28 mouse cellular contexts compared by ENCODE assay signal in the genomic region with DNA sequence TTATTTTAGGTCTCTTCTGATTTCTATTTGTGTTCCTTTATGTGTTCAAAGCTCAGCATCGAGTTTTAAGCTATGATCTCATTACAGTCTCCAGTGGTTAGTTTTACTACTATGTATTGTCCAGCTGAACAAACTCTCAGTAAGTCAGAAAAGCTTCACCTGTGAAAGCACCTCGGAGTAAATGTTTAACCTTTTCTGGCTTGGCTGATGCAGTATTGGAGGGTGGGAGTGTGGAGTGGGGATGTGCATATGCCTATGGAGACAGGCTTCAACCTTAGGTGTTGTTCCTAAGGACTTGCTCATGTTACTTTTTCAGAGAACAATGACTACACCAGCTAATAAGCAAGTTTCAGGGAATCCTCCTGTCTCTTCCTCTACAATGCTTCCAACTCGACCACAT.
DNase-seq lines count a peak whose midpoint lies in the region; ATAC-seq and TF ChIP-seq lines count a peak whose summit lies in the region.
"Had no signal": no experiment of that assay in that cellular context is flagged by ENCODE, and none has a peak within 500 bp of the region (broad histone marks: within the 10 kb centered on the region; RNA-seq: fewer than 3 reads in every experiment).

No protein-coding gene starts in this region.

- TF ChIP-seq POLR2A in lung, adult 2 months (IDR thresholded peaks at IDR 0.05; ENCODE audit: borderline replicate concordance, extremely low read depth, low read depth, low read length): no peak

- ATAC-seq in intestine, embryonic 15.5 days: peak; percentile 59; the same call in 1 of the 2 replicates
- no peak for ATAC-seq in intestine, postnatal 0 days
- no peak for ATAC-seq in kidney, postnatal 0 days (replicated peaks; ENCODE audit: low FRiP score, low read depth)
- peak; percentile 47; the same call in 1 of the 2 replicates for ATAC-seq in lung, embryonic 16.5 days (ENCODE audit: low read depth)
- ATAC-seq: forebrain, embryonic 16.5 days; hindbrain, embryonic 16.5 days; liver, embryonic 12.5 days; liver, postnatal 0 days; midbrain, embryonic 13.5 days had no signal

- no peak overlapping the region for H3K4me3 ChIP-seq in intestine, embryonic 15.5 days (replicated peaks)
- no peak overlapping the region for H3K4me3 ChIP-seq in intestine, postnatal 0 days (ENCODE audit: low read depth, low read length)
- H3K4me3 ChIP-seq in kidney, postnatal 0 days (replicated peaks; ENCODE audit: low read depth, low read length): no peak overlapping the region
- no peak overlapping the region for H3K4me3 ChIP-seq in lung, embryonic 16.5 days (ENCODE audit: low read length)
- no peak overlapping the region for H3K4me3 ChIP-seq in lung, adult 2 months (replicated peaks; ENCODE audit: extremely low read depth, low read depth, low read length)
- H3K4me3 ChIP-seq: erythroblast, embryonic 14.5 days; gastrocnemius, adult 2 months; heart, adult 2 months; heart, embryonic 15.5 days; layer of hippocampus, adult 2 months; left cerebral cortex, adult 2 months; limb, embryonic 12.5 days; liver, embryonic 12.5 days; megakaryocyte, embryonic 14.5 days; midbrain, embryonic 13.5 days had no signal

- H3K9ac ChIP-seq in intestine, embryonic 15.5 days: no peak overlapping the region
- H3K9ac ChIP-seq in intestine, postnatal 0 days (ENCODE audit: low read depth, low read length): no peak overlapping the region
- no peak overlapping the region for H3K9ac ChIP-seq in kidney, postnatal 0 days (ENCODE audit: low read depth, low read length)
- H3K9ac ChIP-seq in lung, embryonic 16.5 days (ENCODE audit: low read length): no peak overlapping the region
- H3K9ac ChIP-seq: heart, embryonic 15.5 days; limb, embryonic 12.5 days; liver, embryonic 12.5 days; liver, postnatal 0 days; midbrain, embryonic 13.5 days had no signal

- DNase-seq in kidney, postnatal 0 days (ENCODE audit: low spot score): peak; percentile 30
- DNase-seq in kidney, postnatal 25 days: no peak
- DNase-seq in lung, adult 2 months: no peak
- DNase-seq: adrenal gland, postnatal 25 days; B cell, adult 2 months; cerebellum, adult 11-12 months; cerebellum, adult 9-11 months; embryo, embryonic 11 days; gastrocnemius, adult 2 months; gastrocnemius, postnatal 36 days; kidney, adult 9 months; liver, postnatal 0 days; lung, postnatal 4 days; thymus, postnatal 14 days had no signal

- no peaks in the 10 kb centered on the region for H3K9me3 ChIP-seq in intestine, embryonic 15.5 days
- H3K9me3 ChIP-seq in intestine, postnatal 0 days (ENCODE audit: control insufficient read depth): no peaks in the 10 kb centered on the region
- no peaks in the 10 kb centered on the region for H3K9me3 ChIP-seq in kidney, postnatal 0 days (replicated peaks; ENCODE audit: low read length)
- no peaks in the 10 kb centered on the region for H3K9me3 ChIP-seq in lung, embryonic 16.5 days (ENCODE audit: control insufficient read depth, low read length)
- H3K9me3 ChIP-seq: heart, embryonic 15.5 days; limb, embryonic 12.5 days; liver, embryonic 12.5 days; megakaryocyte, embryonic 14.5 days; midbrain, embryonic 13.5 days had no signal

- no peaks in the 10 kb centered on the region for H3K27me3 ChIP-seq in intestine, embryonic 15.5 days (replicated peaks)
- H3K27me3 ChIP-seq in intestine, postnatal 0 days (replicated peaks; ENCODE audit: control insufficient read depth, insufficient read depth, low read length): no peaks in the 10 kb centered on the region
- H3K27me3 ChIP-seq in kidney, postnatal 0 days (ENCODE audit: insufficient read depth, low read length): no peaks in the 10 kb centered on the region
- H3K27me3 ChIP-seq in lung, embryonic 16.5 days (ENCODE audit: control insufficient read depth, insufficient read depth, low read depth, low read length): no peaks in the 10 kb centered on the region
- H3K27me3 ChIP-seq: heart, embryonic 15.5 days; liver, embryonic 12.5 days; megakaryocyte, embryonic 14.5 days; midbrain, embryonic 13.5 days had no signal

- no peak overlapping the region for H3K27ac ChIP-seq in intestine, embryonic 15.5 days
- H3K27ac ChIP-seq in intestine, postnatal 0 days (ENCODE audit: low read depth, low read length): no peak overlapping the region
- peak overlapping the region; percentile 42; the same call in 1 of the 2 replicates for H3K27ac ChIP-seq in kidney, postnatal 0 days
- H3K27ac ChIP-seq in lung, embryonic 16.5 days (ENCODE audit: low read length): no peak overlapping the region
- H3K27ac ChIP-seq: heart, adult 2 months; heart, embryonic 15.5 days; layer of hippocampus, adult 2 months; left cerebral cortex, adult 2 months; limb, embryonic 12.5 days; liver, embryonic 12.5 days; midbrain, embryonic 13.5 days had no signal

- TF ChIP-seq CTCF in intestine, postnatal 0 days (IDR thresholded peaks at IDR 0.05; ENCODE audit: low read depth): no peak
- TF ChIP-seq CTCF in kidney, postnatal 0 days (IDR thresholded peaks at IDR 0.05; ENCODE audit: low read depth): no peak
- no peak for TF ChIP-seq CTCF in lung, adult 2 months (IDR thresholded peaks at IDR 0.05; ENCODE audit: insufficient read depth, low read length)

- no peaks in the 10 kb centered on the region for H3K36me3 ChIP-seq in intestine, embryonic 15.5 days
- H3K36me3 ChIP-seq in intestine, postnatal 0 days (ENCODE audit: control insufficient read depth, insufficient read depth): no peaks in the 10 kb centered on the region
- H3K36me3 ChIP-seq in kidney, postnatal 0 days (ENCODE audit: insufficient read depth, low read length): no peaks in the 10 kb centered on the region
- no peaks in the 10 kb centered on the region for H3K36me3 ChIP-seq in lung, embryonic 16.5 days (ENCODE audit: control insufficient read depth, insufficient read depth, low read length)
- H3K36me3 ChIP-seq: heart, embryonic 15.5 days; limb, embryonic 12.5 days; liver, embryonic 12.5 days; midbrain, embryonic 13.5 days had no signal

- 45% methylated on average over 3 of the region's 3 CpGs for WGBS in intestine, embryonic 15.5 days
- 32% methylated on average over 3 of the region's 3 CpGs for WGBS in intestine, postnatal 0 days
- 23% methylated on average over 3 of the region's 3 CpGs for WGBS in kidney, postnatal 0 days
- WGBS in lung, embryonic 16.5 days: 45% methylated on average over 3 of the region's 3 CpGs
- 39% methylated on average over 3 of the region's 3 CpGs for WGBS in lung, adult 2 months

- H3K4me1 ChIP-seq in intestine, embryonic 15.5 days (replicated peaks): no peaks in the 10 kb centered on the region
- no peaks in the 10 kb centered on the region for H3K4me1 ChIP-seq in intestine, postnatal 0 days (replicated peaks; ENCODE audit: control insufficient read depth, insufficient read depth, low read length)
- peaks cover 5% of the 10 kb centered on the region for H3K4me1 ChIP-seq in kidney, postnatal 0 days (replicated peaks; ENCODE audit: insufficient read depth, low read length)
- H3K4me1 ChIP-seq in lung, embryonic 16.5 days (replicated peaks; ENCODE audit: control insufficient read depth, insufficient read depth, low read length): peaks cover 3% of the 10 kb centered on the region; the same call in 1 of the 2 replicates
- H3K4me1 ChIP-seq in lung, adult 2 months (ENCODE audit: control insufficient read depth, insufficient read depth, low read length): no peaks in the 10 kb centered on the region
- H3K4me1 ChIP-seq: heart, embryonic 15.5 days; liver, embryonic 12.5 days; megakaryocyte, embryonic 14.5 days; midbrain, embryonic 13.5 days had no signal

- H3K4me2 ChIP-seq in intestine, embryonic 15.5 days (replicated peaks): no peak overlapping the region
- no peak overlapping the region for H3K4me2 ChIP-seq in intestine, postnatal 0 days (replicated peaks; ENCODE audit: low read depth)
- H3K4me2 ChIP-seq in kidney, postnatal 0 days (ENCODE audit: low read length): no peak overlapping the region
- no peak overlapping the region for H3K4me2 ChIP-seq in lung, embryonic 16.5 days (ENCODE audit: low read depth, low read length)
- H3K4me2 ChIP-seq: heart, embryonic 15.5 days; limb, embryonic 12.5 days; liver, embryonic 12.5 days; midbrain, embryonic 13.5 days had no signal

Comparison
In these comparisons a context has a peak if more than half of its experiments do, and no peak if none do; other contexts are left out.
1. ATAC-seq: peak in intestine, embryonic 15.5 days (single experiment) and lung, embryonic 16.5 days (single experiment); none in intestine, postnatal 0 days (single experiment) and kidney, postnatal 0 days (single experiment).